Mouse (Mus musculus): ENCODE measurements around the gene Reck.

The Reck gene

GRCm38 (mm10) chr4:43969373-43969772, 94.0 kb downstream of the Reck start:
- DNase-seq (ENCODE audit: low spot score in 2 of 2), result no peak

- no peak for DNase-seq (ENCODE audit: low spot score in 2 of 2)
Measured at GRCm38 (mm10) chr4:43970393-43971330, 95.3 kb downstream of the Reck start.

- DNase-seq (ENCODE audit: low spot score in 2 of 2), result no peak
Measured at GRCm38 (mm10) chr4:43971541-43972136, 96.3 kb downstream of the Reck start.

- DNase-seq (ENCODE audit: low spot score in 2 of 2), result peak in 1 of 2 experiments; percentile 39
Measured at GRCm38 (mm10) chr4:43972137-43972591, 96.8 kb downstream of the Reck start.

- DNase-seq (ENCODE audit: low spot score in 2 of 2), result peak in 1 of 2 experiments; percentile 29
Measured at GRCm38 (mm10) chr4:43973526-43973981, 98.2 kb downstream of the Reck start.

GRCm38 (mm10) chr4:43974914-43975616, 99.7 kb downstream of the Reck start:
- DNase-seq (ENCODE audit: low spot score in 2 of 2), result no peak

- DNase-seq (ENCODE audit: low spot score in 2 of 2), result no peak
Measured at GRCm38 (mm10) chr4:43976223-43976740, 101.0 kb downstream of the Reck start.

GRCm38 (mm10) chr4:43978521-43979443, 103.5 kb downstream of the Reck start:
- peak in 1 of 2 experiments; percentile 62 for DNase-seq (ENCODE audit: low spot score in 2 of 2)

GRCm38 (mm10) chr4:43979746-43980145, 104.4 kb downstream of the Reck start:
- no peak for DNase-seq (ENCODE audit: low spot score in 2 of 2)

GRCm38 (mm10) chr4:43980236-43980635, 104.9 kb downstream of the Reck start:
- no peak for DNase-seq (ENCODE audit: low spot score in 2 of 2)

GRCm38 (mm10) chr4:43980846-43981245, 105.5 kb downstream of the Reck start:
- DNase-seq (ENCODE audit: low spot score in 2 of 2), result peak in 1 of 2 experiments; percentile 28

- DNase-seq (ENCODE audit: low spot score in 2 of 2), result peak in 1 of 2 experiments; percentile 45
Measured at GRCm38 (mm10) chr4:43981251-43981650, 105.9 kb downstream of the Reck start.

- DNase-seq (ENCODE audit: low spot score in 2 of 2), result peak; percentile 88 to 94
Measured at GRCm38 (mm10) chr4:43982053-43982732, 106.9 kb downstream of the Reck start.

- peak in 1 of 2 experiments; percentile 54 for DNase-seq (ENCODE audit: low spot score in 2 of 2)
Measured at GRCm38 (mm10) chr4:43983181-43983580, 107.9 kb downstream of the Reck start, which contains the start of gene Ccin. Gene Ccin, plus strand, starts transcription at chr4:43983483.

GRCm38 (mm10) chr4:43983756-43984155, 108.4 kb downstream of the Reck start:
- DNase-seq (ENCODE audit: low spot score in 2 of 2), result peak in 1 of 2 experiments; percentile 58

GRCm38 (mm10) chr4:43984326-43984725, 109.0 kb downstream of the Reck start:
- DNase-seq (ENCODE audit: low spot score in 2 of 2), result peak in 1 of 2 experiments; percentile 51

- DNase-seq (ENCODE audit: low spot score in 2 of 2), result peak in 1 of 2 experiments; percentile 51
Measured at GRCm38 (mm10) chr4:43988976-43989375, 113.6 kb downstream of the Reck start.

- DNase-seq (ENCODE audit: low spot score in 2 of 2), result peak in 1 of 2 experiments; percentile 42
Measured at GRCm38 (mm10) chr4:43993072-43993471, 117.7 kb downstream of the Reck start.

GRCm38 (mm10) chr4:43994342-43994741, 119.0 kb downstream of the Reck start:
- no peak for DNase-seq (ENCODE audit: low spot score in 2 of 2)

Data from urinary bladder, postnatal 4 days (tissue).